Mouse (Mus musculus) left cerebral cortex, adult 2 months (tissue): Measurements from ENCODE around the gene Nat14. TPM values are rescaled to one million over a fixed set of nuclear protein-coding genes. Genes with fewer than 3 reads are reported as not detected.

Source experiments
- DNase-seq, 2 experiments: peaks; one replicate each; pipeline ENCODE4 v3.0.0; 2021 to 2022; ENCODE audit warnings: low spot score in 2 of 2, mixed read lengths in 1 of 2; ENCODE audit errors: extremely low spot score in 1 of 2
- H3K27ac ChIP-seq: fragments of 200-600 bp; 2 replicates; pipeline ENCODE4 v1.8.1; 2022
- H3K4me3 ChIP-seq: fragments of 200-600 bp; 2 replicates; pipeline ENCODE4 v1.8.1; 2022
- CTCF ChIP-seq: fragments of 200-600 bp; IDR thresholded peaks from 2 replicates; pipeline ENCODE4 v1.8.1; 2022; ENCODE audit warnings: antibody characterized with exemption, mild to moderate bottlenecking, moderate library complexity
- intact Hi-C: fragments of 180-260 bp; cut with DNase I; formaldehyde crosslinking; loops from one replicate; pipeline ENCODE4 v1.15.1; 2025
- total RNA-seq, 2 experiments: library from RNA; stranded (reverse); gene quantifications; 2 replicates each; pipeline ENCODE4 v1.2.3; 2021

Gene Nat14
- total RNA-seq, 2 experiments from 2014 or later, result 99.7 to 109 TPM

- Histone ChIP-seq H3K4me3 (peak overlapping the region; percentile 59; the same call in 1 of the 2 replicates), H3K27ac (peak overlapping the region; percentile 99)
- intact Hi-C loops, result no loop called here
- no peak for TF ChIP-seq CTCF
- DNase-seq, result no peak
These were observed 628 bp upstream of the Nat14 start for GRCm38 (mm10) chr7:4920976-4921823.

GRCm38 (mm10) chr7:4922508-4922907 lies 680 bp downstream of the Nat14 start:
- H3K27ac ChIP-seq, result peak overlapping the region; percentile 99
- intact Hi-C loops, result no loop called here
- TF ChIP-seq CTCF, result no peak
- peak; percentile 85 to 88 for DNase-seq
- peak overlapping the region; percentile 59 for H3K4me3 ChIP-seq

- peak; percentile 57 for TF ChIP-seq CTCF
- intact Hi-C loops, result no loop called here
- peak overlapping the region; percentile 59 for H3K4me3 ChIP-seq
- H3K27ac ChIP-seq, result peak overlapping the region; percentile 99
- peak; percentile 71 to 81 for DNase-seq
These were observed 1.2 kb downstream of the Nat14 start for GRCm38 (mm10) chr7:4922931-4923565.

- peak overlapping the region; percentile 59 for H3K4me3 ChIP-seq
- intact Hi-C loops, result no loop called here
- TF ChIP-seq CTCF, result peak; percentile 57
- peak; percentile 69 to 71 for DNase-seq
- H3K27ac ChIP-seq, result peak overlapping the region; percentile 99
These were observed 1.9 kb downstream of the Nat14 start for GRCm38 (mm10) chr7:4923586-4924364.

GRCm38 (mm10) chr7:4924483-4924882 lies 2.7 kb downstream of the Nat14 start:
- H3K27ac ChIP-seq, result peak overlapping the region; percentile 99
- no peak for DNase-seq
- peak overlapping the region; percentile 59 for H3K4me3 ChIP-seq
- intact Hi-C loops, result no loop called here
- no peak for TF ChIP-seq CTCF

- no peak for TF ChIP-seq CTCF
- no peak overlapping the region for H3K4me3 ChIP-seq
- no peak for DNase-seq
- intact Hi-C loops, result no loop called here
- H3K27ac ChIP-seq, result no peak overlapping the region; the same call in 1 of the 2 replicates
These were observed 3.1 kb downstream of the Nat14 start for GRCm38 (mm10) chr7:4924891-4925301.

GRCm38 (mm10) chr7:4925441-4926381 lies 3.9 kb downstream of the Nat14 start, which contains the start of gene Ssc5d:
Gene Ssc5d (plus strand): TSS chr7:4925785.
- TF ChIP-seq CTCF, result no peak
- intact Hi-C loops, result no loop called here
- H3K27ac ChIP-seq, result peak within 1 kb of the TSS; percentile 99; the same call in 1 of the 2 replicates
- DNase-seq, result no peak
- H3K4me3 ChIP-seq, result no peak within 1 kb of the TSS

GRCm38 (mm10) chr7:4926849-4927248 lies 5.0 kb downstream of the Nat14 start:
- DNase-seq, result no peak
- Histone ChIP-seq H3K4me3 (no peak overlapping the region), H3K27ac (no peak overlapping the region)
- TF ChIP-seq CTCF, result no peak
- intact Hi-C loops, result no loop called here

- intact Hi-C loops, result no loop called here
- DNase-seq, result no peak
- H3K27ac ChIP-seq, result no peak overlapping the region
- H3K4me3 ChIP-seq, result no peak overlapping the region
- TF ChIP-seq CTCF, result no peak
These were observed 5.9 kb downstream of the Nat14 start for GRCm38 (mm10) chr7:4927711-4928110.

GRCm38 (mm10) chr7:4928323-4928722 lies 6.5 kb downstream of the Nat14 start:
- DNase-seq, result no peak
- TF ChIP-seq CTCF, result no peak
- intact Hi-C loops, result no loop called here
- Histone ChIP-seq H3K27ac (no peak overlapping the region), H3K4me3 (no peak overlapping the region)

GRCm38 (mm10) chr7:4933103-4933502 lies 11.3 kb downstream of the Nat14 start:
- intact Hi-C loops, result no loop called here
- no peak overlapping the region for H3K27ac ChIP-seq
- TF ChIP-seq CTCF, result no peak
- no peak for DNase-seq
- no peak overlapping the region for H3K4me3 ChIP-seq
